Mouse (Mus musculus) thymus, postnatal 10 days (tissue): ENCODE results near the gene Olfr813.
"Not testable (repeated sequence)": the region's sequence is repeated elsewhere in the genome, so short reads cannot be mapped to it uniquely, and the experiment has no call there.

Experiments used
- DNase-seq, 2 experiments: peaks; one replicate each; pipeline ENCODE4 v3.0.0; 2021; ENCODE audit warnings: low spot score in 2 of 2

The Olfr813 gene

DNA sequence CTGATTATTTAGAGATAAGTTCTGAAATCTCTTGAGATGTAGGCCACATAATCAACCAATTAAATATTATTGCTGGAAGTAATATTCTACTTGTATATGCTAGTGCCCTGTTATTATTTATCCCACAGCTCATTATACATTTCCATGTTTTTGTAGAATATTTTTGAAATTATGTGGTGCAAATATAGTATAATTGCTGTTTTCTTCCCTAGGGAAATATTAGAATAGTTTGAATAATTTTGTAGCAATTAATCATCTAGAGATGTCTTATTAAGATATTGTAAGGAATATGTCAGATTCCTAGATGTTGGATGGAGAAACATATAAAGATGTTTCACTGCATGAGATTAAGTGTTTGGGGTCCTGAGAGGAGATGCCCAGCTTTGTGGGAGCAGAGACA, at the start of gene Olfr813:
TSS of gene Olfr813 (plus strand) at position 301 of the 400 bp plus-strand sequence.
- no peak for DNase-seq

DNA sequence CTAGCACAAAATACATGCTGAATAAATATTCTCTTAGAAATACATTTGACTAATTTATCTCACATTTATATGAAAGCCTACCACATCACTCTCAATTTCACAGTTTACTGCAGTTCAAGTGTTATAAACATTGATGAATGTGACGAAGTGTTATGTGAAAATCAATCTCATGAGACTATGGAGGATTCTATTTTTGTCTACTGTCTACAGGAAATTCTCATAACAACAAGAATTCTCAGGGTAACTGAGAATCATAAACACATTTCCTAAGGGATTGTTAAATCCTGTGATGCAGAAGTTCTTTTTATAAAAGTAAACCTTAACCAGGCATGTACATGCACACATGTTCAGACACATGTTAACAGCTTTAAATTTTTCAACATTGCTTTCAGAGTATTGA, 9.2 kb upstream of the Olfr813 start, which contains the start of gene Olfr812:
TSS of gene Olfr812 (minus strand) at position 101 of the 400 bp plus-strand sequence.
- no peak for DNase-seq

DNA sequence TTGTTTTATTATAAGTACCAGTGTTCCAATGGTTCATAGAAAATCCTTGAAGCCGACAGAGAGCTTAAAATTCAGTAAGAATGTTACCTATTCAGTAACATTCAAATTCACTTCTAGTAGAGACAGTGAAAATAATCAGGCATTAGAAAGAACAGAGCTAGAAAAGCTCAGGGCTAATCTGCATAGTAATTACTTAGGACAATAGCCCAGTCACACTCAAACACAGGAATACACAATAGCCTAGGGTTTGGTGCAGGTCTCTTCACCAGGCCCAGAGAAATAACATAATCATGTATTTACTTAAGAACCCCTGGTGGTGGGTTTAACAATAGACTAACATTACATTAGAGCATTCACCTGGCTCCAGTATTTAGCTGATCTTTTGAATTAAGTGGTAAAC, 7.8 kb upstream of the Olfr813 start:
- no peak for DNase-seq

DNA sequence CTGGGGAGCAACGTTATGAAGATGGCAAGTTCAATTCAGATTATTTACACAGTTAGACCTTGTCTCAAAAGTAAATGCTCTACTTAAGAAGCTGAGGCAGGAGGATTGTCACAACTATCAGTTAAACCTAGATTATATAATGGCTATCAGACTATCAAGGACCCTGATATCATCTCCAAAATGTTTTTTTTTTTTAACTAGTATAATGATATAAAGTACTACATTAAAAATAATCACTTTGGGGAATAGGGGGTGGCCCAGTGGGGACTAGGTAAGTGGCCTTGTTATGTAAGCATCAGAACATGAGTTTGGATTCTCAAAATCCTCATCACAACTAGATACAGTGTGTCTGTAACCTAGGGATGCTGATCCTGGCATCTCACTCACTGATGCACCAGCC, 24.6 kb downstream of the Olfr813 start, which contains the start of gene Olfr814:
TSS of gene Olfr814 (minus strand) at position 101 of the 400 bp plus-strand sequence.
- not testable (repeated sequence) for DNase-seq

DNA sequence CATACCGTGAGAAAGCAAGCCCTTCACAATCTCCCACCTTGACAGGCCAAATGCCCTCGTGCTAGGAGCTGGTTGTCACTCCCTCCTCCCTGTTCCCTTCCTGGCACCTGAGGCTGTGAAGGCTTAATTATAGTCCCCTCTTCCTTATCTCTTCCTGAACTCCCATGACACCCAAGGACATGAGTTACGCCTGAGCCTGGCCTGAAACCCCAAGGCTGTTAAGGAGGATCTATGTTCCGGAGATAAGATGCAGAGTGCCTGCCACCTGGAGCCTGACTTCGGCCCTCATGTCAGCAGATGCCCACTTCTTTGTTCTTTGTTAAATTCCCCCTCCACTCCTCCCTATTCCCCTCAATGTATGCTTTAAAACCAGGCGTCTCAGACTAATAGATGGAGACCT, 30.3 kb downstream of the Olfr813 start:
- not testable (repeated sequence) for DNase-seq

DNA sequence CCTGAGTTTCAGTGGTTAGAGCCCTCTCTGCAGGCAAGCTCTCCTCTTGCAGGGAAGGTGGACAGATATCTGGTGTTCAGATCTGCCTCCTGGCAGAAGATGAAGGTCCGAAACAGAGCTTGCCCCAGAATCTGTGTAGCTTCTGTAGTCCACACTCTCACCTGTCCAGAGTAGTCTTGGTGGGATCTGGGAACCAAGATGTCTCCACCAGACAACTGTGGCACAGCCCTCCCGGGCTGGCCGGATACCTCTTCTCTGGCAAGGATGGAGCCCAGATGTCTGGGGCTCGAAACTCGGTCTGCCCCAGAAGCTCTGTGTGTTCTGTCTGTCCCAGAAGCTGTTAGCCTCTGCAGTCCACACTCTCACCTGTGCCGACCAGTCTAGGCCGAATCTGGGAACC, 30.8 kb downstream of the Olfr813 start:
- DNase-seq, result no peak

DNA sequence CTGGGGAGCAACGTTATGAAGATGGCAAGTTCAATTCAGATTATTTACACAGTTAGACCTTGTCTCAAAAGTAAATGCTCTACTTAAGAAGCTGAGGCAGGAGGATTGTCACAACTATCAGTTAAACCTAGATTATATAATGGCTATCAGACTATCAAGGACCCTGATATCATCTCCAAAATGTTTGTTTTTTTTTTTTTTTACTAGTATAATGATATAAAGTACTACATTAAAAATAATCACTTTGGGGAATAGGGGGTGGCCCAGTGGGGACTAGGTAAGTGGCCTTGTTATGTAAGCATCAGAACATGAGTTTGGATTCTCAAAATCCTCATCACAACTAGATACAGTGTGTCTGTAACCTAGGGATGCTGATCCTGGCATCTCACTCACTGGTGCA, 50.6 kb downstream of the Olfr813 start, which contains the start of gene Olfr815:
TSS of gene Olfr815 (minus strand) at position 101 of the 400 bp plus-strand sequence.
- not testable (repeated sequence) for DNase-seq
